Mouse (Mus musculus): ENCODE data around the gene Fam57a.

GRCm38 (mm10) chr11:76150980-76151379 is 28.5 kb upstream of the Fam57a start:
- TF ChIP-seq MYOG (IDR thresholded peaks at IDR 0.05; ENCODE audit: control insufficient read depth, extremely low read depth, insufficient read length) (no peak), CTCF (IDR thresholded peaks at IDR 0.05; ENCODE audit: control insufficient read depth, insufficient read depth, insufficient read length) (no peak), USF1 (IDR thresholded peaks at IDR 0.05; ENCODE audit: low read depth) (no peak), MYOD1 (IDR thresholded peaks at IDR 0.05; ENCODE audit: control insufficient read depth, insufficient read length, low read depth) (no peak), MAX (IDR thresholded peaks at IDR 0.05) (no peak), CEBPB (IDR thresholded peaks at IDR 0.05; ENCODE audit: low read depth) (no peak), FOSL1 (IDR thresholded peaks at IDR 0.05; ENCODE audit: insufficient read depth, low read length, poor library complexity, severe bottlenecking) (no peak)
